Mouse (Mus musculus) effector memory CD4-positive, alpha-beta T cell, adult 5 months (primary cell): ENCODE results near the gene Prss30. TPM values are rescaled to one million over a fixed set of nuclear protein-coding genes. Genes with fewer than 3 reads are reported as not detected.

Source experiments
- polyA plus RNA-seq: library from polyadenylated mRNA; unstranded; fragments of 100-300 nt; shearing (Covaris generic); gene quantifications from one replicate; pipeline ENCODE4 v1.2.1, GENCODE M21; 2017

Prss30 gene
- 1.9 TPM for polyA plus RNA-seq

DNA sequence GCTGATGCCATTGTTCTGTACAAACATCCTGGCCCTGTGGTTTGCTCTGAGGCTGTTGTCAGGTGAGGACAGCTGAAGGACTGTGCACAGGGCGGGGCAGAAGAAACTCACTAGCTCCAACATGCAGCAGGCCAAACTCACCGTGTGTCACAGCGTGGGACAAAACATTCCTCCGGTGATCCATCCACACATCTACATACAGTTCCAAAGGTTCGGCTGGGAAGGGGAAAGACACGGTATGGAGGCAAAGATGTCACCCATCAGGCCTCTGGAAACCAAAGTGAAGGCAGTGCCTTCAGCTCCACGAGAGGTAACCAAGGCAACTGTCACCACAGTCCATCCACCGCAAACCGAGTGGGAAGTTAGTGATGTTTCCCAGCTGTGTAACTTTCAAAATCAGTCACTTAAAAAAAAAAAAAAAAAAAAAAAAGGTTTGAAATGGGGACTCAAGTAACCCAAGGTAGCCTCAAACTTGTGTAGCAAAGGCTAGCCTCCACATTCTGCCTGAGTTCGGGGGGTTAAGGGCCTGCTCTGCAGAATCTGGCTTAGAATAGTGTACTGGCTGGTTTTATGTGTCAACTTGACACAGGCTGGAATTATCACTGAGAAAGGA, at the start of gene Prss30:
Gene Prss30, minus strand, starts transcription at position 270 of the 613 bp plus-strand sequence.

DNA sequence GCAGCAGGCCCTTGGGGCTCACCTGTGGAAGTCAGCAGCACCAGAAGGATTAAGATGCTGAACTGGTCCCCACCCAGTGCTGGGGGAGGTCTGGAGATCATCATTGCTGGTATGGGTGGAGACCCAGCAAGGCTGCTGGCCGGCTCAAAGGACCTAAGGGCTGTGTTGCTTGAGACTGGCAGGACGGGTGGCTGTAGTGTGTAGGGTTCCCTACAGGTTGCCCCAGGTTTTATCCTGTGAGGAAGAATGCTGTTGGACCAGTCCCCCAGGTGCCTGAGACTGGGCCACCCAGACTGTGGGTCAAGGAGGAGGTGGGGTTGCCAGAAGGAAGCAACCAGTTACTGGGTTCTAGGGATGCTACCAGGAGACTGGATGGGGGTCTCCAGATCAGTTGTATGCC, 17.5 kb upstream of the Prss30 start, which contains the start of gene Prss22:
Gene Prss22, minus strand, starts transcription at position 200 of the 400 bp plus-strand sequence.

DNA sequence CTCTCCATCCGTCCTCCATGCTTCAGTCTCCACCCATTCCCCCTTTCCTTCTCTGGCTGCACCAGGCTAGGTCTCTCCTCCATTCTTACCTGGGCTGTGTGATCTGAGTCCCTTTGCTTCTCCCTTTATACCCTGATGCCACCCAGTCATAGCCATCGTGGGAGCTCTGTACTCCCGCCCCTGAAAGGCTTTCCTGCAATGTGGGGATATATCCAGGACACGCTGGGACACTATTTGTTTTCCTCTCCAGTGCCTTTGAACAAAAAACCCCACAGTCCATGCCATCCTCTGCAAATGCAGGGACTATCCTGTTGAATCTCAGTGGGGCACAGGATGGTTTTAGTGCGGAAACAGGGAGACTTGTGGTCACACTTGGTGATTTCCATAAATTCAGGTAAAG, 25.2 kb downstream of the Prss30 start, which contains the start of gene Sbpl:
Gene Sbpl, minus strand, starts transcription at position 101 of the 400 bp plus-strand sequence.

DNA sequence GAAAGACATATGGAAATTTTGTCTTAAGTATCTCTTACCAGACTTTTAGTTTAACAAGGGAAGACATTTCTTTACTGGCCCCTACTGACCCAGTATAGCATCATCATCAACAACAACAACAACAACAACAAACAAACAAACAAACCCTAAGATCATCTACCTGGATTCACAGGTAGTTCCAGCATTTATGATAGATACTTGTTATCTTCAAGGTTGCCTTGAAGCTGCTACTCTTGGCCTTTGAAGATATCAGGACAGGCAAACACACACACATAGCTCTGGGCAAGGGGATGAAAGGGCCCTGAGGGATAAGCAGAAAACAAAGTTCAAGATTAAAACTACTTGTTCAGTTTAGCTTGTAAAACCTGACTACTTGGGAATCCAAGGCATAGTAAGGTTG, 39.0 kb downstream of the Prss30 start, which contains the start of gene Sbp:
Gene Sbp, plus strand, starts transcription at position 301 of the 400 bp plus-strand sequence.

Other genes starting within 250 kb of the Prss30 start
- gene Paqr4, start 239.7 kb downstream of the Prss30 start, polyA plus RNA-seq: 3.1 TPM
- gene Kremen2, start 234.7 kb downstream of the Prss30 start, polyA plus RNA-seq: 2.4 TPM
- 25.6 TPM for gene Flywch1, start 209.0 kb downstream of the Prss30 start, polyA plus RNA-seq
- gene Flywch2, start 194.5 kb downstream of the Prss30 start, polyA plus RNA-seq: 1.7 TPM
- gene Srrm2, start 190.0 kb downstream of the Prss30 start, polyA plus RNA-seq: 1,161 TPM
- 389 TPM for gene Elob, start 151.4 kb downstream of the Prss30 start, polyA plus RNA-seq
- gene Prss33, start 144.5 kb downstream of the Prss30 start, polyA plus RNA-seq: not detected
- gene Prss32, start 136.7 kb downstream of the Prss30 start, polyA plus RNA-seq: not detected
- 3.6 TPM for gene Prss41, start 136.4 kb downstream of the Prss30 start, polyA plus RNA-seq
- gene Prss21, start 112.5 kb downstream of the Prss30 start, polyA plus RNA-seq: not detected
- gene Dcpp1, start 99.7 kb downstream of the Prss30 start, polyA plus RNA-seq: not detected
- not detected for gene Dcpp2, start 99.7 kb downstream of the Prss30 start, polyA plus RNA-seq
- not detected for gene Dcpp3, start 63.1 kb downstream of the Prss30 start, polyA plus RNA-seq
- gene Sbp, start 38.9 kb downstream of the Prss30 start, polyA plus RNA-seq: not detected
- gene Sbpl, start 25.3 kb downstream of the Prss30 start, polyA plus RNA-seq: not detected
- not detected for gene Prss22, start 17.5 kb upstream of the Prss30 start, polyA plus RNA-seq
- not detected for gene Prss27, start 57.6 kb upstream of the Prss30 start, polyA plus RNA-seq
- gene Kctd5, start 92.9 kb upstream of the Prss30 start, polyA plus RNA-seq: 22.5 TPM
- gene Pdpk1, start 170.4 kb upstream of the Prss30 start, polyA plus RNA-seq: 63.9 TPM
- 18.6 TPM for gene Amdhd2, start 183.2 kb upstream of the Prss30 start, polyA plus RNA-seq
- 449 TPM for gene Atp6v0c, start 189.1 kb upstream of the Prss30 start, polyA plus RNA-seq
- gene Tbc1d24, start 225.0 kb upstream of the Prss30 start, polyA plus RNA-seq: 1.1 TPM
- not detected for gene Ntn3, start 229.0 kb upstream of the Prss30 start, polyA plus RNA-seq
- gene Tedc2, start 240.3 kb upstream of the Prss30 start, polyA plus RNA-seq: 0.85 TPM